Mouse (Mus musculus): Measurements from ENCODE around the gene Dspp. TPM values are rescaled to one million over a fixed set of nuclear protein-coding genes. Genes with fewer than 3 reads are reported as not detected.
A peak's percentile ranks its signal among the peaks of the same experiment; 100 is the strongest.

Gene Dspp
- polyA plus RNA-seq, 1 experiment from 2014 or later: not detected

DNA sequence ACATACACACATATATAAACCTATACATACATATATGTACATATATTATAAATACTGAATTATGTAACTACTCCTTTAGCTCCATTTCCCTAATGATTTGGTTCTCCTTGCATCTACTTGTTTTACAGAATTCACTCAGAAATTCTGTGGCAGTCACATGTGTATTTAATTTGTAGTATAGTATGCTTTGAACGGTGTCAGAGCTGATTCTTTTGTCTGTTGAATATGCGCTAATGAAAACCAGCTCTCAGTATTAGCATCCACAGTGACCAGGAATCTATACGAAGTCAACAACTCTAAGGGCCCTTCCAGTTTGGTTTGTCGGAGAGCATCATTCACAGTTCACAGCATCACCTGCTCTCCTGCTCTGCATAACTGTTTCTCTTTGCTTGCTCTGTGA is 7.0 kb upstream of the Dspp start:
- no peak overlapping the region for H3K9ac ChIP-seq (ENCODE audit: low read depth, low read length)
- no peak overlapping the region for H3K4me3 ChIP-seq (ENCODE audit: low read depth, low read length)
- no peak for ATAC-seq (ENCODE audit: low FRiP score)
- H3K4me2 ChIP-seq (replicated peaks; ENCODE audit: low read depth, low read length): no peak overlapping the region
- 69% methylated on average over 4 of the region's 4 CpGs for WGBS
- H3K4me1 ChIP-seq (replicated peaks; ENCODE audit: control insufficient read depth, insufficient read depth, low read length): no peaks in the 10 kb centered on the region
- no peak for DNase-seq (ENCODE audit: low spot score)
- no peak overlapping the region for H3K27ac ChIP-seq (ENCODE audit: low read depth, low read length)
- no peaks in the 10 kb centered on the region for H3K27me3 ChIP-seq (ENCODE audit: control insufficient read depth, insufficient read depth, low read length)
- no peaks in the 10 kb centered on the region for H3K9me3 ChIP-seq (ENCODE audit: control insufficient read depth, low read length)
- no peaks in the 10 kb centered on the region for H3K36me3 ChIP-seq (ENCODE audit: control insufficient read depth, insufficient read depth, low read length)

DNA sequence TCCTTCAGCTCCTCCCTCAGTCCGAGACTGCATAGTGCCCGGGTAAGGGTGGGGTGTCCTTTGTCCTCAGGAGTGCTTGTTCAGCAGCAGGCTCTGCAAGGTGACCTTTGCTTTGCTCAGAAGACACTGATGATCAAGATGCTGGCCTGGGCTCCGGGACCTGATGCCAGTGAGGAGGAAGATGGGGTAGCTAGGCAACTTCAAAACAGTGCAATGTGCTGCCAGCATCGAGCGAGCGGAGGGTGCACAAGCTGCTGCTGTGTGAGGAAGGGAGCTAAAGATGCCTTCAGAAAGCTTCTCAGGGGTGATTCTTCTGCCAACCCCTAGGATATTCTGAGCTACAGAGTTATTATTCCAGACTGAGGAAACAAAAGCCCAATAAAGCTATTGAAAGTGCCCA is 2.6 kb downstream of the Dspp start:
- no peak overlapping the region for H3K4me2 ChIP-seq (replicated peaks; ENCODE audit: low read depth, low read length)
- H3K9ac ChIP-seq (ENCODE audit: low read depth, low read length): no peak overlapping the region
- H3K9me3 ChIP-seq (ENCODE audit: control insufficient read depth, low read length): no peaks in the 10 kb centered on the region
- 82% methylated on average over 6 of the region's 6 CpGs for WGBS
- H3K4me1 ChIP-seq (replicated peaks; ENCODE audit: control insufficient read depth, insufficient read depth, low read length): no peaks in the 10 kb centered on the region
- no peaks in the 10 kb centered on the region for H3K36me3 ChIP-seq (ENCODE audit: control insufficient read depth, insufficient read depth, low read length)
- H3K27me3 ChIP-seq (ENCODE audit: control insufficient read depth, insufficient read depth, low read length): no peaks in the 10 kb centered on the region
- no peak overlapping the region for H3K27ac ChIP-seq (ENCODE audit: low read depth, low read length)
- no peak overlapping the region for H3K4me3 ChIP-seq (ENCODE audit: low read depth, low read length)
- no peak for DNase-seq (ENCODE audit: low spot score)
- ATAC-seq (ENCODE audit: low FRiP score): no peak

DNA sequence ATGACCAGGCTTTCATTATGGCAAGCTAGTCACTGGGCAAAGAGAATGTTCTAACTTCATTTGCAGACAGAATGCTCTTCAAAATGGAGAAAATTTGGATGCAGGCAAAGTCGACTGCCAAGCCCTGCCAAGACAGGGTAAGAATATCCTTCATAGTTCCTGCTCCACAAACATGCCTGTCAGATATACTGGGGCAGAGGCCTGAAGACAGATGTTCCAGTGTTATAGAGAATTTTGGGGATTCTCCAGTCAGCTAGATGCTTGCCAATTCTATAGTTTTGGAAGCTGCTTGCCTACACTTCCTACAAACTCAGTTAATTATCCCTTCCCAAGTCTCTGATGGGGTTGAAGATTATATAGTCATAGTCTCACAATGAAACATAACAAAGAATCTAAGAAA is 13.2 kb downstream of the Dspp start:
- Histone ChIP-seq H3K27ac (ENCODE audit: low read depth, low read length) (no peak overlapping the region), H3K4me3 (ENCODE audit: low read depth, low read length) (no peak overlapping the region), H3K4me2 (replicated peaks; ENCODE audit: low read depth, low read length) (no peak overlapping the region), H3K27me3 (ENCODE audit: control insufficient read depth, insufficient read depth, low read length) (no peaks in the 10 kb centered on the region), H3K9me3 (ENCODE audit: control insufficient read depth, low read length) (no peaks in the 10 kb centered on the region), H3K9ac (ENCODE audit: low read depth, low read length) (no peak overlapping the region), H3K36me3 (ENCODE audit: control insufficient read depth, insufficient read depth, low read length) (no peaks in the 10 kb centered on the region), H3K4me1 (replicated peaks; ENCODE audit: control insufficient read depth, insufficient read depth, low read length) (no peaks in the 10 kb centered on the region)
- WGBS: 83% methylated on average over 1 of the region's 1 CpGs
- DNase-seq (ENCODE audit: low spot score) (no peak), ATAC-seq (ENCODE audit: low FRiP score) (no peak)

DNA sequence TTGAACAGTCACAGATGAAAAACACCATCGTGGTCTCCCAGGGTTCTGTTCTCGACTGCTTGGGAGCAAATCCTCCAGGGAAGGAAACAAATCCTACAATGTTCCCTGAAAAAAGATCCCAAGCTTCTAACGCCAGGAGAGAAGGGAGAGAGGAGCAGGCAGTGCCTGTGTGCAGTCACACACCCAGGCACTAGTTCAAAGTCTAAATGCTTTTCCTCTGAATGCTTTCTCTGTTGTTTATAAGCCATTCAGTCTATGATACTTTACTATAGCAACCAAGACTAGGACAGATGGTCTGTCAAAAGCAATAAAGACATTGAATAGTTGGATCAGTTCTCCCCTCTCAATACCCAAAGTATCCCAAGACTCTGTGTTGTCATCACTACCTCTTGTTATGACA is 16.8 kb downstream of the Dspp start:
- Histone ChIP-seq H3K4me3 (ENCODE audit: low read depth, low read length) (no peak overlapping the region), H3K36me3 (ENCODE audit: control insufficient read depth, insufficient read depth, low read length) (no peaks in the 10 kb centered on the region), H3K9me3 (ENCODE audit: control insufficient read depth, low read length) (no peaks in the 10 kb centered on the region), H3K27ac (ENCODE audit: low read depth, low read length) (no peak overlapping the region), H3K27me3 (ENCODE audit: control insufficient read depth, insufficient read depth, low read length) (no peaks in the 10 kb centered on the region), H3K4me2 (replicated peaks; ENCODE audit: low read depth, low read length) (no peak overlapping the region), H3K4me1 (replicated peaks; ENCODE audit: control insufficient read depth, insufficient read depth, low read length) (no peaks in the 10 kb centered on the region), H3K9ac (ENCODE audit: low read depth, low read length) (no peak overlapping the region)
- 83% methylated on average over 3 of the region's 3 CpGs for WGBS
- DNase-seq (ENCODE audit: low spot score): no peak
- ATAC-seq (ENCODE audit: low FRiP score): no peak

DNA sequence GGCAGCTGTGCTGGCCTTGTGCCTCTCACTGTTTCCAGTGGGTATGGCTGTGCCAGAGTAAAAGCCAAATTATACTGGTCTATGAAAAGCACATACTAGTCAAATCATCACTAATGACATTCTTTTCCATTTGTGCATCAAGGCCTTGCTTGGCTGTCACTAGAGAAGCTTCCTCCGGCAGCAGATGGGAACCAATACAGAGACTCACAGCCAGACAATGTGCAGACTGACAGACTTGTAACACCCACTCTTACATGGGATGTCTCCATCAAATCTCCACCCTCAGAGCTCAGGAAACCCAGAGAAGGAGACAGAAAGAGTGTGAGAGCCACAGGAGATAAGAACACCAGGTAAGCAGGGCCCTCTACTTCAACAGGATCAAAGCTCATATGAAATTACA is 24.6 kb downstream of the Dspp start:
- Histone ChIP-seq H3K27me3 (ENCODE audit: control insufficient read depth, insufficient read depth, low read length) (no peaks in the 10 kb centered on the region), H3K9ac (ENCODE audit: low read depth, low read length) (no peak overlapping the region), H3K9me3 (ENCODE audit: control insufficient read depth, low read length) (no peaks in the 10 kb centered on the region), H3K4me1 (replicated peaks; ENCODE audit: control insufficient read depth, insufficient read depth, low read length) (no peaks in the 10 kb centered on the region), H3K27ac (ENCODE audit: low read depth, low read length) (no peak overlapping the region), H3K4me2 (replicated peaks; ENCODE audit: low read depth, low read length) (no peak overlapping the region), H3K4me3 (ENCODE audit: low read depth, low read length) (no peak overlapping the region), H3K36me3 (ENCODE audit: control insufficient read depth, insufficient read depth, low read length) (no peaks in the 10 kb centered on the region)
- ATAC-seq (ENCODE audit: low FRiP score): no peak
- DNase-seq (ENCODE audit: low spot score): no peak
- 96% methylated on average over 1 of the region's 1 CpGs for WGBS

DNA sequence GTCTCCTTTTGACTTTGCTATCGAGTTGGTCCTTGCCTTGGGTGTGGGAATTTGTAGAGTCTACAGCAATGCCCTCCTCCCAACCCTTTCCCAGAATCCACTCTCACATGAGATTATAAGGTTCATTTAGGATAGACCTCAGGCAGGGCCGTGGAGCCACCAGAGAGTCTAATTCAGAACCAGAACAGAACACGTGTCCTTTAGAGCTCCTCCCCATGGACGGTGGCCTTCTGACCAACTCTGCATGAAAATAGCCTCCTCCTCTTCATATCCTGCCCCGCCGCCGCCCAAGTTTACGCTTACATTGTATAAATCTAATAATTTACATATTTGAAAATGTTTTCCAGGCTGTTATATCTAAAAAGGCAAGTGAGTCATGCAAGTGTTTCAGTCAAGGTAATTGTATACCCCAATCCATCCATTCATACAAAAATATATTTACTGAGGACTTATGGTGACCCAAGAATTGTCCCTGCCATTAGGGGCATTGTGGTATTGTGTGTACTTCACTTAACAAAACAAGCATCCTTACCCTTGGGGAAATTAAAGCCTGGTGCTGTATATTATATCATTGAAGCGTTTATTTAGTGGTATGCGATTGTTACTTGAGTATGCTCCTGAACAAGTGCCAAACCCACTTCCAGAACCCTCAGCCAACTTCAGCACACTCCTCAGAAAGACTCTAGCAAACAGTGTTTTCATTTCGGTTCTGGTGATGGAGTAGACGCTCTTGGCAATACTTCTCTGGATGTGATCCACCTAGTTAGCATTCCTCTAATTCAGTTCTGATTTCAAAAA is 30.8 kb downstream of the Dspp start:
- Histone ChIP-seq H3K27ac (ENCODE audit: low read depth, low read length) (no peak overlapping the region), H3K9me3 (ENCODE audit: control insufficient read depth, low read length) (no peaks in the 10 kb centered on the region), H3K9ac (ENCODE audit: low read depth, low read length) (no peak overlapping the region), H3K4me2 (replicated peaks; ENCODE audit: low read depth, low read length) (no peak overlapping the region), H3K27me3 (ENCODE audit: control insufficient read depth, insufficient read depth, low read length) (no peaks in the 10 kb centered on the region), H3K36me3 (ENCODE audit: control insufficient read depth, insufficient read depth, low read length) (no peaks in the 10 kb centered on the region), H3K4me3 (ENCODE audit: low read depth, low read length) (no peak overlapping the region), H3K4me1 (replicated peaks; ENCODE audit: control insufficient read depth, insufficient read depth, low read length) (no peaks in the 10 kb centered on the region)
- 94% methylated on average over 12 of the region's 12 CpGs for WGBS
- ATAC-seq (ENCODE audit: low FRiP score) (no peak), DNase-seq (ENCODE audit: low spot score) (no peak)

DNA sequence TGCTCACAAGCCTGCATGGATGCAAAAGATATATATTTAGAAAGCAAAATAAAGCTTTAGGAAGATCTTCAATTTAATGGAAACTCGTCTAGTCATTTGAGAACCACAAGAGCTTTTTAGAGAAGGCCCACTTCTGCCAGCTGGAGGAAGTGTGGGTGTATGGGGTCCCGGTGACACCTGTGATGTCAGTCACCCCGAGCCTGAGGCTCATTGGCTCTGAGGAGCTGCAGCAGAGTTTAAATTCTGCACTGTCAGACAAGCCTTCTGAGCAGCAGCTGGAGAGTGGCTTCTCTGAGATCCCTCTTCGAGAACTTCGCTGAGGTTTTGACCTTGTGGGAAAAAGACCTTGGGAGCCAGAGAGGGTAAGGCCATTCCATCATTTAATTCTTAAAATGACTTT is 31.8 kb downstream of the Dspp start, which contains the start of gene Dmp1:
TSS of gene Dmp1 (plus strand) at position 263 of the 400 bp plus-strand sequence.
- no peaks in the 10 kb centered on the region for H3K36me3 ChIP-seq (ENCODE audit: control insufficient read depth, insufficient read depth, low read length)
- no peaks in the 10 kb centered on the region for H3K9me3 ChIP-seq (ENCODE audit: control insufficient read depth, low read length)
- no peak for ATAC-seq (ENCODE audit: low FRiP score)
- no peaks in the 10 kb centered on the region for H3K4me1 ChIP-seq (replicated peaks; ENCODE audit: control insufficient read depth, insufficient read depth, low read length)
- WGBS: 81% methylated on average over 5 of the region's 5 CpGs
- no peak for DNase-seq (ENCODE audit: low spot score)
- no peak within 1 kb of the TSS for H3K9ac ChIP-seq (ENCODE audit: low read depth, low read length)
- no peak within 1 kb of the TSS for H3K4me2 ChIP-seq (replicated peaks; ENCODE audit: low read depth, low read length)
- no peaks in the 10 kb centered on the region for H3K27me3 ChIP-seq (ENCODE audit: control insufficient read depth, insufficient read depth, low read length)
- H3K4me3 ChIP-seq (ENCODE audit: low read depth, low read length): no peak within 1 kb of the TSS
- no peak within 1 kb of the TSS for H3K27ac ChIP-seq (ENCODE audit: low read depth, low read length)

DNA sequence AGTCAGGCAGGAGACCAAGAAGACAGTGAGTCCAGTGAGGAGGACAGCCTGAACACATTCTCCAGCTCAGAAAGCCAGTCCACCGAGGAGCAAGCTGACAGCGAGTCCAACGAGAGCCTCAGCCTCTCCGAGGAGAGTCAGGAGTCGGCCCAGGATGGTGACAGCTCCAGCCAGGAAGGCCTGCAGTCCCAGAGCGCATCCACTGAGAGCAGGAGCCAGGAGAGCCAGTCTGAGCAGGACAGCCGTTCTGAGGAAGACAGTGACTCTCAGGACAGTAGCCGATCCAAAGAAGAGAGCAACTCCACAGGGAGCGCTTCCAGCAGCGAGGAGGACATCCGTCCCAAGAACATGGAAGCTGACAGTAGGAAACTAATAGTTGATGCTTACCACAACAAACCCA is 42.0 kb downstream of the Dspp start:
- Histone ChIP-seq H3K9ac (ENCODE audit: low read depth, low read length) (no peak overlapping the region), H3K9me3 (ENCODE audit: control insufficient read depth, low read length) (no peaks in the 10 kb centered on the region), H3K4me1 (replicated peaks; ENCODE audit: control insufficient read depth, insufficient read depth, low read length) (no peaks in the 10 kb centered on the region), H3K36me3 (ENCODE audit: control insufficient read depth, insufficient read depth, low read length) (no peaks in the 10 kb centered on the region), H3K4me2 (replicated peaks; ENCODE audit: low read depth, low read length) (no peak overlapping the region), H3K27ac (ENCODE audit: low read depth, low read length) (no peak overlapping the region), H3K4me3 (ENCODE audit: low read depth, low read length) (no peak overlapping the region), H3K27me3 (ENCODE audit: control insufficient read depth, insufficient read depth, low read length) (no peaks in the 10 kb centered on the region)
- ATAC-seq (ENCODE audit: low FRiP score): no peak
- DNase-seq (ENCODE audit: low spot score): no peak
- 73% methylated on average over 11 of the region's 11 CpGs for WGBS

DNA sequence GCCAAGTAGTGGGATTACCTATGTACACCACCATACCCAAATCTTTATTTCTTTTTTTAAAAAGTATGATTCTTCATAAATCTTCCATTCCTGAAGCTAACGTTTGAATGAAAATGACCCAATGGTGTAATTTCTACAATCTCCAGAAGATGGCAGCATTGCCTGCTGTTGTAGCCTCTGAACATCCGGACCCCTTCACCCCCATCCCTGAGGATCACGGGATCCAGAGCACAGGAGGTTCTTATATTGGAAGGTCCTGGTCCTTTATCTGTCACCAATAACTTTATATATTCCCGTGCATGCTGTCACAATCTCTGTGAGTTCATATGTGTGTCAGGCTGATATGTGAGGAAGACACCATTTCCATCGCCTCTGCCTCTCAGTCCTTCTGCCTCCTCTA is 48.4 kb downstream of the Dspp start:
- no peak overlapping the region for H3K27ac ChIP-seq (ENCODE audit: low read depth, low read length)
- H3K4me2 ChIP-seq (replicated peaks; ENCODE audit: low read depth, low read length): no peak overlapping the region
- no peak overlapping the region for H3K4me3 ChIP-seq (ENCODE audit: low read depth, low read length)
- DNase-seq (ENCODE audit: low spot score): peak; percentile 74
- peak; percentile 57; the same call in 1 of the 2 replicates for ATAC-seq (ENCODE audit: low FRiP score)
- H3K4me1 ChIP-seq (replicated peaks; ENCODE audit: control insufficient read depth, insufficient read depth, low read length): no peaks in the 10 kb centered on the region
- H3K9me3 ChIP-seq (ENCODE audit: control insufficient read depth, low read length): no peaks in the 10 kb centered on the region
- H3K36me3 ChIP-seq (ENCODE audit: control insufficient read depth, insufficient read depth, low read length): no peaks in the 10 kb centered on the region
- 34% methylated on average over 5 of the region's 5 CpGs for WGBS
- no peaks in the 10 kb centered on the region for H3K27me3 ChIP-seq (ENCODE audit: control insufficient read depth, insufficient read depth, low read length)
- H3K9ac ChIP-seq (ENCODE audit: low read depth, low read length): no peak overlapping the region

All from hindbrain, embryonic 11.5 days (tissue).